Mouse (Mus musculus) stomach, embryonic 16.5 days (tissue): ENCODE results near the gene Slc8a3. TPM values are rescaled to one million over a fixed set of nuclear protein-coding genes. Genes with fewer than 3 reads are reported as not detected.
"Not testable (repeated sequence)": the region's sequence is repeated elsewhere in the genome, so short reads cannot be mapped to it uniquely, and the experiment has no call there.

Source experiments
- ATAC-seq: fragments of 200-750 bp; cut with Nextera tagmentation; 2 replicates; pipeline ENCODE4 v1.8.0; 2017; ENCODE audit warnings: moderate number of reproducible peaks, moderate TSS enrichment; ENCODE audit not compliant: insufficient read depth, low FRiP score
- H3K27ac ChIP-seq: fragments of 300-500 bp; sonication (generic); 2 replicates; pipeline ENCODE4 v1.5.1; 2014; ENCODE audit warnings: low read length
- H3K27me3 ChIP-seq: fragments of 300-500 bp; sonication (generic); 2 replicates; pipeline ENCODE4 v1.6.1; 2014; ENCODE audit warnings: low read length, control low read depth, mixed read lengths; ENCODE audit not compliant: control insufficient read depth, insufficient read depth
- H3K36me3 ChIP-seq: fragments of 300-500 bp; sonication (generic); 2 replicates; pipeline ENCODE4 v1.6.1; 2014; ENCODE audit warnings: low read length; ENCODE audit not compliant: control insufficient read depth, insufficient read depth
- H3K4me1 ChIP-seq: fragments of 300-500 bp; sonication (generic); 2 replicates; pipeline ENCODE4 v1.6.1; 2014; ENCODE audit warnings: low read length, control low read depth, mixed read lengths; ENCODE audit not compliant: control insufficient read depth, insufficient read depth
- H3K4me2 ChIP-seq: fragments of 300-500 bp; sonication (generic); 2 replicates; pipeline ENCODE4 v1.6.1; 2014; ENCODE audit warnings: low read depth, low read length, mixed read lengths
- H3K4me3 ChIP-seq: fragments of 300-500 bp; sonication (generic); replicated peaks from 2 replicates; pipeline ENCODE4 v1.5.1; 2014; ENCODE audit warnings: mild to moderate bottlenecking, low read length
- H3K9ac ChIP-seq: fragments of 300-500 bp; sonication (generic); 2 replicates; pipeline ENCODE4 v1.6.1; 2014; ENCODE audit warnings: low read length
- H3K9me3 ChIP-seq: fragments of 300-500 bp; sonication (generic); replicated peaks from 2 replicates; pipeline ENCODE4 v1.6.1; 2016; ENCODE audit warnings: low read length, control low read depth; ENCODE audit not compliant: control insufficient read depth
- WGBS: fragments of 180-500 bp; shearing (Covaris S2); extraction: QIAGEN DNeasy Blood & Tissue Kit; methylation state at CpG from one replicate; pipeline ENCODE4 v1.1.7; 2014; 5-methylcytosine and 5-hydroxymethylcytosine counted together
- polyA plus RNA-seq: library from polyadenylated mRNA; unstranded; fragments of >200 nt; fragmentation: Nextera tagmentation; extraction: Ambion mirVana; gene quantifications from 2 replicates; pipeline ENCODE4 v1.2.1, GENCODE M21; 2015

Gene Slc8a3
- polyA plus RNA-seq, result 0.40 and 0.53 TPM in 2 replicates

- Histone ChIP-seq H3K4me3 (peak within 1 kb of the TSS; percentile 66), H3K27me3 (peaks cover 4% of the 10 kb centered on the region; the same call in 1 of the 2 replicates), H3K4me1 (peaks cover 7% of the 10 kb centered on the region), H3K4me2 (peak within 1 kb of the TSS; percentile 100), H3K36me3 (no peaks in the 10 kb centered on the region), H3K9me3 (no peaks in the 10 kb centered on the region), H3K9ac (peak within 1 kb of the TSS; percentile 75), H3K27ac (no peak within 1 kb of the TSS)
- peak; percentile 64; the same call in 1 of the 2 replicates for ATAC-seq
- under 1% methylated on average over 47 of the region's 47 CpGs for WGBS
These were observed at the start of gene Slc8a3 for GRCm38 (mm10) chr12:81332875-81333421. TSS of gene Slc8a3 (minus strand) at chr12:81333180.

GRCm38 (mm10) chr12:81379364-81379763, 46.4 kb upstream of the Slc8a3 start, which contains the start of gene Gm4787:
TSS of gene Gm4787 (minus strand) at chr12:81379464.
- not testable (repeated sequence) for H3K4me3 ChIP-seq, H3K27me3 ChIP-seq, H3K4me2 ChIP-seq, H3K9ac ChIP-seq, H3K36me3 ChIP-seq, H3K9me3 ChIP-seq, H3K4me1 ChIP-seq, H3K27ac ChIP-seq, ATAC-seq
- WGBS, result 80% methylated on average over 1 of the region's 1 CpGs

DNA sequence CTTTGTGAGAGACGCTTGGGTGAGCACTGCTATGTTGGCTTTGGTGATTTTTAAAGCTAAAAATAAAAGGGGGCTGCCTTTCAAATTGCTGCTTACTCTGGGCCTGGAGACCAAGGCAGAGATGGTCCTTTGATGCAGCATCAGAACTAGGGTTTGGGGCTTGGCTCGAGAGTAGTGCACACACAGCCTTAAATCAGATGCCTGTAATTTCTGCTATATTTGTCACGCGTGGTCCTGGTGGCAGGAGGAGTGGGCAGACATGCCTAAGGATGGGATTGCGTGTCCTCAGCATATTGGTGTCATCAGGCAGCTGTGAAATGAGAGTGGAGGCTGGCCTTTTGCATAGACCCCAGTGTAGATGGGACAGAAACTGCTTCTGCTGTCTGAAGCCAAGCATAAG, 861 bp upstream of the Slc8a3 start:
- H3K9ac ChIP-seq, result no peak overlapping the region
- no peak overlapping the region for H3K27ac ChIP-seq
- no peak overlapping the region for H3K4me2 ChIP-seq
- ATAC-seq, result no peak
- H3K9me3 ChIP-seq, result no peaks in the 10 kb centered on the region
- H3K4me3 ChIP-seq, result no peak overlapping the region
- H3K27me3 ChIP-seq, result peaks cover 4% of the 10 kb centered on the region; the same call in 1 of the 2 replicates
- H3K36me3 ChIP-seq, result no peaks in the 10 kb centered on the region
- peaks cover 7% of the 10 kb centered on the region for H3K4me1 ChIP-seq
- WGBS, result 72% methylated on average over 5 of the region's 5 CpGs

- Histone ChIP-seq H3K4me2 (peak overlapping the region; percentile 100), H3K9me3 (no peaks in the 10 kb centered on the region), H3K9ac (peak overlapping the region; percentile 75), H3K27me3 (peaks cover 4% of the 10 kb centered on the region; the same call in 1 of the 2 replicates), H3K36me3 (no peaks in the 10 kb centered on the region), H3K27ac (no peak overlapping the region), H3K4me3 (peak overlapping the region; percentile 66), H3K4me1 (peaks cover 7% of the 10 kb centered on the region)
- WGBS, result under 1% methylated on average over 54 of the region's 54 CpGs
- peak; percentile 44 for ATAC-seq
These were observed 774 bp downstream of the Slc8a3 start for GRCm38 (mm10) chr12:81331937-81332874.

GRCm38 (mm10) chr12:81331046-81331638, 1.8 kb downstream of the Slc8a3 start:
- no peak for ATAC-seq
- Histone ChIP-seq H3K27ac (no peak overlapping the region), H3K9ac (no peak overlapping the region), H3K4me3 (no peak overlapping the region), H3K4me1 (peaks cover 7% of the 10 kb centered on the region), H3K36me3 (no peaks in the 10 kb centered on the region), H3K27me3 (peaks cover 4% of the 10 kb centered on the region; the same call in 1 of the 2 replicates), H3K4me2 (no peak overlapping the region), H3K9me3 (no peaks in the 10 kb centered on the region)
- WGBS, result 24% methylated on average over 5 of the region's 5 CpGs

DNA sequence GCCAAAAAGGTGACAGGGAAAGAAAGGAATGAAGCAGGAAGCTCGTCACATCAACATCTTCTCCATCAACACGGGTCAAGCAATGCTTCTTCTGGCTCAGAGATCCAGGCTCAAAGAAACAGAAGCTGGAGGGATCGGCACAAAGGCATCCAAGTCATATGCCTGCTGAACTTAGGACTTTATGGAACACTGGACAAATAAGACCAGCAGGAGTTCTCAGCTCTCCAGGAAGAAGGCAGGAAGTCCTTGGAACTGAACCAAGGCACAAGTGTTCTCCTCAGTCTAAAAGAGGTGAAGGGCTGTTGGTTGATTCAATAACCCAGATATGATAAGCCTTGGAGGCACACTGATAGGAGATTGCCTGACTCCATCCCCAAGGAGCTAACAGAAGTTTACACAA, 8.0 kb downstream of the Slc8a3 start:
- Histone ChIP-seq H3K4me2 (no peak overlapping the region), H3K4me3 (no peak overlapping the region), H3K36me3 (no peaks in the 10 kb centered on the region), H3K27ac (no peak overlapping the region), H3K9me3 (no peaks in the 10 kb centered on the region), H3K4me1 (no peaks in the 10 kb centered on the region), H3K27me3 (no peaks in the 10 kb centered on the region), H3K9ac (no peak overlapping the region)
- WGBS, result 75% methylated on average over 3 of the region's 3 CpGs
- ATAC-seq, result no peak

GRCm38 (mm10) chr12:81324116-81324515, 8.9 kb downstream of the Slc8a3 start:
- WGBS, result 96% methylated on average over 3 of the region's 3 CpGs
- no peaks in the 10 kb centered on the region for H3K4me1 ChIP-seq
- no peak overlapping the region for H3K4me2 ChIP-seq
- H3K9me3 ChIP-seq, result no peaks in the 10 kb centered on the region
- H3K27ac ChIP-seq, result no peak overlapping the region
- H3K27me3 ChIP-seq, result no peaks in the 10 kb centered on the region
- no peaks in the 10 kb centered on the region for H3K36me3 ChIP-seq
- ATAC-seq, result no peak
- H3K4me3 ChIP-seq, result no peak overlapping the region
- H3K9ac ChIP-seq, result no peak overlapping the region

- no peak for ATAC-seq
- Histone ChIP-seq H3K36me3 (no peaks in the 10 kb centered on the region), H3K4me1 (no peaks in the 10 kb centered on the region), H3K4me3 (no peak overlapping the region), H3K27me3 (no peaks in the 10 kb centered on the region), H3K9me3 (no peaks in the 10 kb centered on the region), H3K9ac (no peak overlapping the region), H3K4me2 (no peak overlapping the region), H3K27ac (no peak overlapping the region)
- 76% methylated on average over 1 of the region's 1 CpGs for WGBS
These were observed 12.0 kb downstream of the Slc8a3 start for GRCm38 (mm10) chr12:81321021-81321420.

DNA sequence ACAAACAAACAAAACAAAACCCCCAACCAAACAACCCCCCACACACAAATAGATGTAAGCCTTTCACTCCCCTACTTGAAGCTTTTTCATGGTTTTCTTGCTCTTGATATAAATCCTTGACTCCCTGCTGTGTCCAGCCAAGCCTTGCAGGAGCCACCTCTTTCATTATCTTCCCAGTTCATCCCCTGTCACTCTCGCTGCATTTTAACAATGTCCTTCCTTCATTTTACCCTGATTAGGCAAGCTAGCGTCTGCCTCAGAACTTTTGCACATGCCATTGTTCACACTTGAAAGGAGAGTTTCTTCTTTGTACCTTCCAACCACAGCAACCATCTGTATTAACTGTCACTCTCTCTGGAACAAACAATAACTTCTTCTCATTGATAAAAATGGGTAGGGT, 15.2 kb downstream of the Slc8a3 start:
- Histone ChIP-seq H3K36me3 (no peaks in the 10 kb centered on the region), H3K27me3 (no peaks in the 10 kb centered on the region), H3K9me3 (no peaks in the 10 kb centered on the region), H3K9ac (no peak overlapping the region), H3K4me1 (no peaks in the 10 kb centered on the region), H3K4me3 (no peak overlapping the region), H3K27ac (no peak overlapping the region), H3K4me2 (no peak overlapping the region)
- WGBS, result 47% methylated on average over 2 of the region's 2 CpGs
- no peak for ATAC-seq
